In the genomic region with DNA sequence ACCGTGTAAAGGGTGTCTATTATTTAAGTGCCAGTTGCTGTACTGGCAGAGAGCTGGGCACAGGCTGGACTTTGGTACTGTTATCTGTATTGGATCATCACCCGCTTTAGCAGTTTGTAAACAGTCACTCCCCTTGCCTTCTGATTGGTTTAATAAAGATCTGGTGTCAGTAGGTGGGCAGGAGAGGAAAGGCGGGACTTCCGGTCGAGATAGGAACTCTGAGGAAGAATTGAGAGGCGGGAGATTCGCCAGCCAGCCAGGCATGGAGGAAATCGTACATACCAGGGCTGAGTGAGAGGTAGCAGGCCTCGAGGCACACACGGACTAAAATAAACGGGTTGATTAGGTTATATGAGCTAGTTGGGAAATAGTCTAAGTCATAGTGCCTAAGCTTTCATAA, we compare ENCODE assay signal across 9 mouse cellular contexts. TPM values are rescaled to one million over a fixed set of nuclear protein-coding genes. Genes with fewer than 3 reads are reported as not detected.
A peak's percentile ranks its signal among the peaks of the same experiment; 100 is the strongest.
DNase-seq lines count a peak whose midpoint lies in the region; ATAC-seq lines count a peak whose summit lies in the region.
"Had no signal": no experiment of that assay in that cellular context is flagged by ENCODE, and none has a peak within 500 bp of the region (broad histone marks: within the 10 kb centered on the region; RNA-seq: fewer than 3 reads in every experiment).

No protein-coding gene starts in this region.

- WGBS in kidney, embryonic 16.5 days = 39% methylated on average over 11 of the region's 11 CpGs

- H3K27ac ChIP-seq in kidney, embryonic 16.5 days (ENCODE audit: low read length) = no peak overlapping the region
- H3K27ac ChIP-seq: heart, adult 2 months had no signal

- no peaks in the 10 kb centered on the region for H3K4me1 ChIP-seq in kidney, embryonic 16.5 days (ENCODE audit: insufficient read depth, low read length)

- peak; percentile 29 for DNase-seq in gastrocnemius, adult 18-20 months (ENCODE audit: low spot score)
- no peak for DNase-seq in gastrocnemius, postnatal 25 days
- peak; percentile 53 for DNase-seq in MN1 (ENCODE audit: low spot score)
- DNase-seq in heart, adult 11 months = peak; percentile 97
- DNase-seq in right cerebral cortex, adult 18-20 months = no peak
- DNase-seq in layer of hippocampus, postnatal 10 days (ENCODE audit: low spot score in 2 of 2) = no peak

- H3K4me2 ChIP-seq in kidney, embryonic 16.5 days (replicated peaks; ENCODE audit: low read depth, low read length) = peak overlapping the region; percentile 26; the same call in 1 of the 2 replicates

- H3K27me3 ChIP-seq in kidney, embryonic 16.5 days (ENCODE audit: insufficient read depth, low read length) = no peaks in the 10 kb centered on the region

- ATAC-seq in kidney, embryonic 16.5 days (ENCODE audit: low FRiP score, low TSS enrichment) = no peak
- peak; percentile 57 for ATAC-seq in megakaryocyte, adult 5-6 weeks (ENCODE audit: poor library complexity, severe bottlenecking)

- H3K9me3 ChIP-seq in kidney, embryonic 16.5 days (ENCODE audit: low read length) = no peaks in the 10 kb centered on the region; the same call in 1 of the 2 replicates

- H3K9ac ChIP-seq in kidney, embryonic 16.5 days (replicated peaks; ENCODE audit: low read length) = no peak overlapping the region

- H3K36me3 ChIP-seq in kidney, embryonic 16.5 days (ENCODE audit: insufficient read depth, low read length) = no peaks in the 10 kb centered on the region

- no peak overlapping the region for H3K4me3 ChIP-seq in kidney, embryonic 16.5 days (ENCODE audit: low read length)
- H3K4me3 ChIP-seq: heart, adult 2 months had no signal

RNA-seq across cellular contexts. Expression of gene Ube2i, which starts 7.7 kb away (rescaled TPM):
- total RNA-seq in gastrocnemius, adult 18-20 months (2021) = 10 to 100 TPM; 57.0 to 61.5 TPM
- 10 to 100 TPM; 59.1 to 62.2 TPM for total RNA-seq in gastrocnemius, postnatal 25 days (2021)
- 611 and 640 TPM in 2 replicates for polyA plus RNA-seq in kidney, embryonic 16.5 days (2015; fragmentation: Nextera tagmentation; extraction: Ambion mirVana)
- 270 and 309 TPM in 2 replicates for total RNA-seq in megakaryocyte, adult 5-6 weeks (2015)
- total RNA-seq in megakaryocyte, adult 5-6 weeks (2017) = 214 and 226 TPM in 2 replicates
- 100 to 1,000 TPM; 238 to 255 TPM for total RNA-seq in layer of hippocampus, postnatal 10 days (2021)

RNA-seq across cellular contexts. Expression of gene Prss34, which starts 16.1 kb away (rescaled TPM):
- under 1 TPM; 0.55 to 0.66 TPM for total RNA-seq in gastrocnemius, adult 18-20 months (2021)
- 1 to 10 TPM in 1 of 2 experiments, under 1 TPM in 1; 0.59 to 1.2 TPM for total RNA-seq in gastrocnemius, postnatal 25 days (2021)
- 0.30 TPM in 1 of 2 replicates, not detected in the other for polyA plus RNA-seq in kidney, embryonic 16.5 days (2015; fragmentation: Nextera tagmentation; extraction: Ambion mirVana)
- total RNA-seq in megakaryocyte, adult 5-6 weeks (2015) = 432 and 451 TPM in 2 replicates
- total RNA-seq in megakaryocyte, adult 5-6 weeks (2017) = 249 and 277 TPM in 2 replicates
- not detected for total RNA-seq in layer of hippocampus, postnatal 10 days (2021)

RNA-seq across cellular contexts. Expression of gene Baiap3, which starts 26.0 kb away (rescaled TPM):
- total RNA-seq in gastrocnemius, adult 18-20 months (2021) = under 1 TPM; 0.14 to 0.21 TPM
- total RNA-seq in gastrocnemius, postnatal 25 days (2021) = not detected
- polyA plus RNA-seq in kidney, embryonic 16.5 days (2015; fragmentation: Nextera tagmentation; extraction: Ambion mirVana) = 2.0 and 2.3 TPM in 2 replicates
- total RNA-seq in megakaryocyte, adult 5-6 weeks (2015) = 3.3 and 3.7 TPM in 2 replicates
- total RNA-seq in megakaryocyte, adult 5-6 weeks (2017) = 1.8 and 4.0 TPM in 2 replicates
- 10 to 100 TPM; 13.7 to 14.6 TPM for total RNA-seq in layer of hippocampus, postnatal 10 days (2021)

RNA-seq across cellular contexts. Expression of gene Prss28, which starts 26.3 kb away (rescaled TPM):
- not detected for total RNA-seq in gastrocnemius, adult 18-20 months (2021)
- total RNA-seq in gastrocnemius, postnatal 25 days (2021) = not detected
- not detected in 2 replicates for polyA plus RNA-seq in kidney, embryonic 16.5 days (2015; fragmentation: Nextera tagmentation; extraction: Ambion mirVana)
- total RNA-seq in megakaryocyte, adult 5-6 weeks (2015) = 0.18 and 1.8 TPM in 2 replicates
- total RNA-seq in megakaryocyte, adult 5-6 weeks (2017) = 1.3 and 2.0 TPM in 2 replicates
- not detected for total RNA-seq in layer of hippocampus, postnatal 10 days (2021)
- total RNA-seq: heart, adult 2 months had no signal
- polyA plus RNA-seq: heart, adult 2 months had no signal

RNA-seq across cellular contexts. Expression of gene Prss29, which starts 36.3 kb away (rescaled TPM):
- not detected for total RNA-seq in gastrocnemius, adult 18-20 months (2021)
- not detected for total RNA-seq in gastrocnemius, postnatal 25 days (2021)
- polyA plus RNA-seq in kidney, embryonic 16.5 days (2015; fragmentation: Nextera tagmentation; extraction: Ambion mirVana) = not detected in 2 replicates
- total RNA-seq in megakaryocyte, adult 5-6 weeks (2015) = not detected in 2 replicates
- not detected in 2 replicates for total RNA-seq in megakaryocyte, adult 5-6 weeks (2017)
- not detected for total RNA-seq in layer of hippocampus, postnatal 10 days (2021)
- total RNA-seq: heart, adult 2 months had no signal
- polyA plus RNA-seq: heart, adult 2 months had no signal

Comparison
In these comparisons a context has a peak if more than half of its experiments do, and no peak if none do; other contexts are left out.
1. DNase-seq: peak in gastrocnemius, adult 18-20 months (single experiment), MN1 (single experiment) and heart, adult 11 months (single experiment); none in gastrocnemius, postnatal 25 days (single experiment), right cerebral cortex, adult 18-20 months (single experiment) and layer of hippocampus, postnatal 10 days (0 of 2).
2. RNA of gene Prss34, which starts 16.1 kb away (total RNA-seq): 249 to 451 TPM in megakaryocyte, adult 5-6 weeks; 0.59 to 1.2 TPM in gastrocnemius, postnatal 25 days, 0.55 to 0.66 TPM in gastrocnemius, adult 18-20 months and not detected in layer of hippocampus, postnatal 10 days; every median in the first group is over 100 times any median in the second.